Mouse (Mus musculus): Measurements from ENCODE around the gene Edil3.

DNA sequence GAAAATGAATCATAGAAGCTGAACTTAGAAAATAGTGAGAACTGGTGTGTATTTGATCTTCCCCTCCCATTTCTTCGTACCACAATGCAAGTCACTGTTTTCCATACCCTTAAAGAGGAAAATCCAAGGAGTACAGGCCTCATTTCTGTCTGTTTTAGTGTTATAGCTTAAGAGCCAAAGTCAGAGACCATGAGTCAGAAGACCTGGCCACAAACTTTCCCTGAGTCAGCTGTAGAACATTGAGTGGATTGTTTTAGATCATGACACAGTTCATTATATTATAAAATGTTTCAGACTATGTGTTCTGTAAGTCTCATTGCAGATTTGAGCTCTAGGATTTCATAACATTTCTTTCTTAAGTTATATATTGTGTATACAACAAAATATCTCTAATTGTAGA is 22.1 kb upstream of the Edil3 start:
- TF ChIP-seq CTCF (IDR thresholded peaks at IDR 0.05; ENCODE audit: borderline replicate concordance, insufficient read depth, low read length): no peak
- TF ChIP-seq POLR2A (IDR thresholded peaks at IDR 0.05; ENCODE audit: low read depth, low read length): no peak

All from embryonic fibroblast, embryonic 13.5 days (primary cell).